Mouse (Mus musculus): ENCODE data around the gene Cdhr3.
"Not testable (repeated sequence)": the region's sequence is repeated elsewhere in the genome, so short reads cannot be mapped to it uniquely, and the experiment has no call there.

Cdhr3 gene

DNA sequence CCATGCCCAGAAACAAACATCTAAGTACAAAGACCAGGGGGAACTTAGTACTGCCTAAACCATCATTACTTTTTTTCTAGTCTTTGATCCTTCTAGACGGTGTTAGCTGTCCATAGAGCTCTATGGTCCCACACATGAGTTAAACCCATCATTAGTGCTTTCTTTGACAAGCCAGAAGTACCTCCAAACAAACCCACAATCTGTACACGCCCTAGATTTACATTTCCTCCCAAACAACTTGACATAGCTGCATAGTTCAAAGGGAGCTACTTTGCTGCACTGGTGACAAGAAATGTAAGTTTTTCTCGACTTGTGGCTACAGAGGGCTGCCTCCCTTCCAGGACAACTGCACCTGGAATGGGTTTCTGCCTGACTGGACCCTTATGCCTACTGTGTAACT lies 16.4 kb downstream of the Cdhr3 start:
- DNase-seq (ENCODE audit: low spot score), result no peak

DNA sequence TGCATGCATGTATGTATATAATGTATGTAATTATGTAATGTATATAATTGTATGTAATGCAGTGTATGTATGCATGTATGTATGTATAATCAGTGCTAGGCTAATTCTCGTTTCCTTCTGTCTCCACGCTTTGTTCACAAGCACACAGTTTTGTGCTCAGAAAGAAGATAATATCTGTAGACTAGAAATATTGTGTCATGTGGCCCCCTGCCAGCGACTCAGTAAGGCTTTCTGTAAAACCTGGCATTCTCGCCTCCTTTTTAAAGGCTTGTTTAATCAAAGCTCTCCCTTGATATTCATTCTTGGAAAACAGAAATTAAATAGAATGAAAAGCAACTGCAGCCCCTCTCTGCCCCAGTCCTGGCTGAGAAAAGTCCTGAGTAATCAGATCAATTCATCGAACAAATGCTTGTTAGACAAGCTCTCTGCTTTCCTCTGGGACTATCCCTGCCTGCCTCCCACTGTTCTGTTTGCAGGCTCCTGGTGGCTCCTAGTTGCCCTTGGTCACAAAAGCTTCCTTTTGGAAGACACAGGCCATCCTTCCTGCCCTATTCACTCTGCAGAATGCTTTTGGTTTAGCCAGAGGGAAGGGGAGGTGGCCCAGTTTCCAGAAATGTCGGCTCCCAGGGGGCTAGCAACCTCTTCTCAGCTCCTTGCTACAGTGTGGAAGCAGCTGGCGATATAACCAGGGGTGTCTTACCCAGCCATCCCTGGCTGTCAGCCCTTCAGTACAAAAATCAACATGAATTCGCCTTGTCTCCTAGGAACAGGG lies 20.6 kb downstream of the Cdhr3 start:
- peak; percentile 19 for DNase-seq (ENCODE audit: low spot score)

DNA sequence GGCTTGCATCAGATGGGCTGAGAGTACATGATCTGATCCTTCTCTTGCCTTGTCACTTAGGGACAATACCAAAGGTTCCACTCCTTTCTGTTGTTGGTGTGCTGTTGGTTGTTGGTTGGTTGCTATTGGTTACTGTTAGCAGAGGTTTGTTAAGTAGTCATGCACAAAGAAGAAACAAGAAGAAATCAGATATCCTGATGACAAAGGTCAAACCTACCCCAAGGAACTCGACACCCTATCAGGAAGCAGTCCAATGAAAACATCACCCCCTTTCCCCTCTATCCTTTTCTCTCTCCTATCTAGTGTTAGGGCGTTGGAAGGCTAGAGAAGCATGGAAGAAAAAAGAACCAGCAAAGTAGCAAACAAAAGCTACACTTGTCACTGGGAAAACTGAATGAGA lies 23.7 kb downstream of the Cdhr3 start:
- DNase-seq (ENCODE audit: low spot score), result no peak

DNA sequence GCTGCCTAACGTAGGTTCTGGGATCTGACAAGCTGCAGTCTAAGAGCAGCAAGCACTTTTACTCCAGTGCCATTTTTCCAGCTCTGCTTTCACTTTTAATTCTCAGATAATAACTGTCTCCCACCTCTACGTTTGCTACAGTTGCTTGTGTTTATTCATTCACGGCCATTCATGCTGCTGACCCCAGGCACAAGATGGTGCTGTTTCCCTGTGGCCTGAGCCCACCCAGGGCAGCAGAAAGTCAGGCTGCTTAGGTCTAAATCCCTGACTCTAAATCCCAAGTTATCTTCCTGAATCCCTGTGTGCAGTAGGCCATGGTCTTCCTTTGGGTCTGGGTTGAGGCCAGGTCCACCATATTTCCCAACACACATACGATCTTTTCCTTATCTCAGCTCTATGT lies 26.3 kb downstream of the Cdhr3 start:
- DNase-seq (ENCODE audit: low spot score), result no peak

DNA sequence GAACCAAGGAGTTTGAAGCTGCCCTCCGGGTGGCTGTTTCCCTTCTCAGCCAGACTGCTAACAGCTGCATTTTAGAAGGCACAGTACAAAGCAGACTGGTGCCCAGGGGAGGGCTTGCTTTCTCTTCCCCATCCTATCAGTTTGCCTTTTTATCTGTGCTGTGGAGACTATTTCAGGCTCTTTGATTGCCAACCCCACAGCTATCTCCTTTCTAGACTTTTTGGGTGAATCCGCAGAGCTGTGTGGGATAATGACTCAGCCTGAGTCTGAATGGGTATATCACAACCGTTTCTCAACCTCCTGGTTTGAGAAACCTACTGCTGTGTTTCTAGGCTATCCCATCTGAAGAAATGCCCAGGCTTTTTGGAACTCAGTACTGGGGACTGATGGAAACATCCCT lies 27.5 kb downstream of the Cdhr3 start:
- no peak for DNase-seq (ENCODE audit: low spot score)

DNA sequence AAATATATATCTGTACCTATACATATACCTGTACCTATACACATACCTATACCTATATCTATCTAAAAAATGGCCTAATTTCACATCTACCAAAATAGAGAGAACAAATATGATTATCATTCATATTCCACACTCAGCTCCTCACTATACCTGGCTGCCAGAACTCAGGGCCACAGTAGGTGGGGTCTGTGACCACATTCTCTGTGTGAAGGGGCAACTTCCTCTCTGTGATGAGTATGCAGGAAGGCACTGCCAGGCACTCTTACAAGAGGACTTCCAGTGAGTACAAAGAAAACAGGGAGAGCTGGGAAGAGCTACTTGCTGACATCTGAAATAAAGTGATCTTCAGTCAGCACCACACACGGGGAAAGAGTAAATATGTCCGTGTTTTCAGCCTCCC lies 28.4 kb downstream of the Cdhr3 start:
- no peak for DNase-seq (ENCODE audit: low spot score)

DNA sequence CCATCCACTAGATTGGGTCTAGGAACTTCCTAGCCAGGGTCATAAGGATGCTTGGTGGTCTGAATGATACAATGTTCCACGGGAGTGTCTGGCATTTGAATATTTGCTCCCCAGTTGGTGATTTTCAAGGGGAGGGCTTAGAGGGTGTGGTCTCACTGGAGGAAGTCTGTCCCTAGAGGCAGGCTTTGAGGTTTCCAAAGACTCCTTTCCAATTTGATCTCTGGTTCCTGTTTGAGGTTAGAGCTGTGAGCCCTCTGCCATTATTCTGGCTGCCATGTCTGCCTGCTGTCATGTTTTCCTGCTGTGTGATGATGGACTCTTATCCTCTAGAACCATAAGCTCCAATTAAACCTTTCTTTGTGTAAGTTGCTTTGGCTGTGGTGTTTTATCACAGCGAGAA lies 29.4 kb downstream of the Cdhr3 start:
- no peak for DNase-seq (ENCODE audit: low spot score)

DNA sequence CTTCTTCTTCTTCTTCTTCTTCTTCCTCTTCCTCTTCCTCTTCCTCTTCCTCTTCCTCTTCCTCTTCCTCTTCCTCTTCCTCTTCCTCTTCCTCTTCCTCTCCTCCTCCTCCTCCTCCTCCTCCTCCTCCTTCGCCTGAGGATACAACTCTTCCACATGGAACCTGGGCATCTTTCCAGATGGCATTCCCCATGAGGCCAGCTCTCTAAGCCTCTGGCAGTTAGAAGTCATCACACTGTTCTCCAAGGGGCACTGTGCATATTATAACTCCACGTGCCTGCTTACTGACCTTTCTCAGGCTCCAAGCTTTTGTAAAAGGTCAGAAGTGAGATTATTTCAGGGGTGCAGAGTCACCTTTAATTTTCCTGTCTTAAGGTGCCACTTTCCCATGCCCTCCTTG lies 30.3 kb downstream of the Cdhr3 start:
- not testable (repeated sequence) for DNase-seq (ENCODE audit: low spot score)

DNA sequence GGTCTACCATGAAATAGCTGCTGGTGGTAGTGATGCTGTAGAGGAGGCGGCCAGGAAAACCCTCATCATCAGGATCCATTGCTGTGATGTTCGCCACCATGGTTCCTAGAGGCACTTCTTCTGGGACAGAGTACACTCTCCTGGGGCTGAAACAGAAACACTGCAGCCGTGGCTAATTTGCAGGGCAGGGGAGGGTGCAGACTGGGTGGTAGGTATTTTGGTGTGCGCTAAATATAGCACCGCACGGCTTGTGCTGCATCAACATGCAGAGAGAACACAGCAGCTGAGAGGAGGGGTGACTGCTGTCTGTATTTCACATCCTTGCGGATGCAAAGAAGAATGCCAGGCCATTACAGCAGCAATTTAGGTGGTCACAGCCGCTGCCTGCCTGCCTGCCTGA lies 31.0 kb downstream of the Cdhr3 start:
- DNase-seq (ENCODE audit: low spot score), result no peak

DNA sequence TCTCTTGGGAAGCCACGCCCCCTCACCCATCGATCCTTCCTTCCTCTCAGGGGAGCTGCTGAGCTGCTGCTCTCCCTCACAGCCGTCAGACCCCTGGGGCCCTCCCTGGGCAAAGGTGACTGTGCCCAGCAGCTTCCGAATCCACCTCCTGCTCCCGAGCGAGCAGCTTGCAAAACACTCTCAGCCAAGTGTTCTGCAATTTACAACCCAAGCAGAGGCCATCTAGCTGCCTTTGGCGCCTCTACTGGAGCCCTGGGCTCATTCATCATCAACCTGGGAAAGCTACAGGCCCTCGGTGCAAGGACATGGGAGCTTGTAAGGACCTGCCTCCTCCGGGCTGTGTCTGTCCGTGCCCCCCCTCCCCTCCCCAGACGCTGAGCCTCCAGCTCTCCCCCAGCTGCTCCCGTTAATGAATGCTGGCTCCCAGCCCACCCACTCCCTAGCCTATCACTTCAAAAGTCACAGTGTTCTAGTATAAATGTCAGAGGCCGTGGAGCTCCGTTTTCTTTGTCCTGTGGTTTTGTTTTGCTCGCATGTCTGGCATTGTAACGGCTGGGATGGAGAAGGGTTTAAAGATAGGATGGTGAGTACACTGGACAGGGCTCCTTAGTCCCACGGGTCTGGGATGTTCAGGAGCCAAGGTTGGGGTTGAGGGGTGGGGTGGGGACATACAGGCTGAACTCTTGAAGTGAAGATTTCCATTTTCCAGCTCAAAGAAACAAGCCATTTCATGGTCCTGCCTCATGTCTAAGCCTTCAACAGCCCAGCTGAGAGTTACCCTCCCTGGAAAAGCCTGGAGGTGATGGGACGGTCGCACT lies 35.2 kb downstream of the Cdhr3 start:
- DNase-seq (ENCODE audit: low spot score), result no peak

DNA sequence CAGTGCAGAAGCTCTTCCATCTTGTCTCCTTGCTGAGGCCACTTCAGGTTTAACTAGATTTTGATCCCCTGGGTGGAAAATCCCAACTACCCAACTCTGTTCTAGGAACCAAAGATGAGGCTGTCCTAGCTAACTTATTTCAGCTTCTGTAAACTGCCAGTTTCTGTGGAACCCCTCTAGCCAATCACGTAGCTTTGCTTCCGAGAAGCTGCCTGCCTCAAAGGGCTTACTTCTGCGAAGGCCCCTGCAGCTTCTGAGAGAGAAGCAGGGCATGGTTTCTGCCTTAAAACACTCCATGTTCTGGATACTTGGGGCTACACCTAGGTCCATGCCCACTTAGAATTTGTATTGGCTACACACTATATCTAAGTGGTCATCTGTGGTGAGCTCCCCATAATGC lies 36.1 kb downstream of the Cdhr3 start:
- DNase-seq (ENCODE audit: low spot score), result no peak

DNA sequence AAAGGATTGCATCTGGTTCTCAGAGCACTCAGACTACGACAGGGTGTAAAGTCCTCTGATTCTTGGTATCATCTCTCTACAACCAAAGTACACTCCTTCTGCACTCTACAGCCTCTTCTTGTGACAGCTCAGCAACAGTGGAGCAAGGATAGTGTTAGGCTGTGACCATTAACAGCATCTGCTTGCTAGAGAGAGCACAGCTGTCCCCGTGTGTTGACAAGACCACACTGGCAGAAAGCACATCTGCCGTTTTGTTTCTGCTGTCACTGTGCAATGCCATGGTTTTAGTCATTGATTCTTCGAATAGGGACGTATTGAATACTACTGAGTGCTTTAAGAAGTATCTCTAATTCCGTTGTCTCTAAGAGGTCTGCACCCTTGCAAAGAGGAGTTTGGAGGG lies 36.6 kb downstream of the Cdhr3 start:
- no peak for DNase-seq (ENCODE audit: low spot score)

DNA sequence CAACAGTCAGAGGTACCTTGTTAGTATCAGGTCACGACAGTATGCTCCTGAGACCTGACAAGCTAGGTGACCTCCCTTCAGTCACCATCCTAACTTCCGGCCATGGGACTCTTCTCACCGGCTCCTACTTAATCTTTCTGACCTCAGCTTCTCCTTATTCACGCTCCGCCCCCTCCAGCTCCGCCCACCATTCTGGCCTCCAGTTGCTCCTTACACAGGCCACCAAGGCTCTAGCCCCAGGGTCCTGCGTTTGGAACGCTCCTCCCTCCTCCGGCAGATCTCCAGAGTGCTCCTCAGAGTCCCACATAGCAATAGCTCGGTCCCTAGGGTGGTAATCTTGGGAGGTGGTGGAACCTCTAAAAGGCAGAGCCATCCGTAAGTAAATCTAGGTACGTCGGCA lies 38.9 kb downstream of the Cdhr3 start:
- no peak for DNase-seq (ENCODE audit: low spot score)

DNA sequence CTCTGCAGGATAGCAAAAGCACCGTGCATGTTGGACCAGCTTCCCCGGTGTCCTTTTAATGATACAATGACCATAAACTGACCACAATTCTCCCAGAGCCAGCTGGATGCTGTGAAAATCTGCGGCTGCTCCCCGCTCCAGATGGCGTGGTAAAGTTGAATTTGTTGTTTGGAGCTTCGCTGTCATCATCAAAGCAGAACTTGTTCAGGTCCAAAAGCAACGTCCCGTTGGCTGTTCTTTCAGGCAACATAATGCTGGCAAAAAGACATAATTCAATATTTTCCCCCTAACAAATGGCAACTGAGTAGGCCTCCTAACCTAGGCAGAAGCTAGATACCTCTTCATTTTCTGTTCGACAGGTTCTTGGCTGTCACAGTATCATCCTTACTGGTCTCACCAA lies 39.4 kb downstream of the Cdhr3 start:
- DNase-seq (ENCODE audit: low spot score), result no peak

DNA sequence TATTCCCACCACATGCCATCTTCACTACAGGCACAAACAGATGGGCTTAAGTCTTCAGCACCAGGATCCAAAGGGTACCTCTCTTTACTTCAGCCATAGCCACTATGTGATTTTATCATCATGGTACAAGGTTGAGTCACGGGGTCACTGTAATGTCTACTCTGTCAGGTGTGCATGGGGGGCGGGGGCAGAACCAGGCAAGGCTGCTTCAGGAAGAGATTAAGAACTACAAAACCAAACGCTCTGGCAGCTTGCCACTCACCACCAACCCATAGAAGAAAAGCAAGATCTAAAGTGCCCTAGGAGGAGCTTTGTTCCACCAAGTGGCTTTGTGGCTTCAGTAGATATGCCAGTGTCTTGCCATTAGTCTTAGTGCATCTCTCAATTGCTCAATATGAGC lies 44.3 kb downstream of the Cdhr3 start:
- DNase-seq (ENCODE audit: low spot score), result no peak

DNA sequence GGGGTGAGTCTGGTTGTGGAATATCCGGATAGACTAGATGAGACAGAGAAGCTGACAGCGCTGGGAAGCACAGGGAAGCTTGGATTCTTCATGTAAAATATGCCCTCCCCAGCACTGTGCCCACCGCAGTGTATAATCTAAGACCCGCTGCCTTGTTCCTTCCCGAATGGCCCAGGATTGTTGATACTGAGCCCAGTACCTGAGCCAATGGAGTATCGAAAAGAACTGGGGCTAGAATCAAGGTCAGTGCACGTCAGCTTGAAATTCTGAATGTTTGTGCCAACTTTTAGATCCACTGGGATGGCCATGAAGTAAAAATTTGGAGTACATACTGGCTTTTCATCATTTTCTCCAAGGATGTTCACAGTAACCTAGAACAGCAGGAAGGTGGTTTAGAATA lies 46.2 kb downstream of the Cdhr3 start:
- no peak for DNase-seq (ENCODE audit: low spot score)

DNA sequence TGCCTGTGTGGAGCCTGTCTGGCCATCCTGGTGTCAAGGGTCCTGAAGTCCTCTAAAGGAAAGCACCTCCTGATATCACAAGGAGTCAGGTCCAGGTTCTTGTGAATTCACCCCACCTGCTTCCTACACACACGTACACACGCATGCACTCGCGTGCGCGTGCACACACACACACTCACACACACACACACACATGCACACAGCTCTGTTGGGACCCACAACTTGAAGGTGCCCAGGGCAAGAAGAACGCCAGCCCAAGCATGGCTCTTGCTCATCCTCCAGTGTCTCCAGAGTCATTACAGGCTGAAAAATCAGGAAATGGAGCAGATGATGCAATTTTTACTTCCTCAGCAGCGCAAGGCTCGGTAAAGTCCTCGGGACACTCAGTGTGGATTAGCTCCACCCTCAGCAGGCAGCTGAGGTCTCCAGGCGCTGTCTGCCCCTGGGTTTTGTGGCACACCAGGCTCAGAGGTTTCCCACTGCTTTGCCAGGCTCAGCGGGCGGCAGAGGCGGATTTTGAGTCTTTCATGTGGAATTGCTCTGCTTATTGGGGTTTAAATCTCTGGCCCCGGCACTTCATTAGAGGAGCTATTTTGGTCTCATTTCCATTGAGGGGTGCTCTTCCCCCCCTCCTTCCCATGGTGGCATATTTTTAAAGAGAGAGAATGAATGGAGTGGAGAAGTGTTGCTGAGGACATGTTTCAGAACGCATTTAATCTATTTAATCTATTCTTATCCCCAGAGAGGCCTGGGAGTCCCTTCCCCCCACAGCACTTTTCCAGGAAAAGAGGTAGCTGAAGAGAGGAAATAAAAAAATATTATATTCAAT lies 46.9 kb downstream of the Cdhr3 start:
- no peak for DNase-seq (ENCODE audit: low spot score)

DNA sequence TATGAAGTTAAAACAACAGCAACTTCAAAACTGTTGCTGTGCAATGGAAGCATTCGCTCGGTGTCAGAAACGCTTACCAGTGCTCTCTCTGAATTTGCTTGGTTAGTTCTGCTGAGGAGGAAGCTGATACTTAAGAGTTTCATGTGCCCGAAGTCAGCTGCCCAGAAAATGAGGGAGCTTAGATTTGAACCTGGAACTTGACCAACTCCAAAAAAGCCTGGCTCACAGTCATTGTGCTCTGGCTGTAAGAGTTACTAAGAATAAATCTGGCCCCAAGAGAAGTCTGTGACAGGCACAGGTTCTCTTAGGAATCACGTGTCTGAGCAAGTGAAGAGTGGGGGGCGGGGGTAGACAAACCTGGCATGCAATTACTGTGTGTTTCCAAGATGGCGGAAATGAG lies 51.2 kb downstream of the Cdhr3 start:
- DNase-seq (ENCODE audit: low spot score), result no peak

DNA sequence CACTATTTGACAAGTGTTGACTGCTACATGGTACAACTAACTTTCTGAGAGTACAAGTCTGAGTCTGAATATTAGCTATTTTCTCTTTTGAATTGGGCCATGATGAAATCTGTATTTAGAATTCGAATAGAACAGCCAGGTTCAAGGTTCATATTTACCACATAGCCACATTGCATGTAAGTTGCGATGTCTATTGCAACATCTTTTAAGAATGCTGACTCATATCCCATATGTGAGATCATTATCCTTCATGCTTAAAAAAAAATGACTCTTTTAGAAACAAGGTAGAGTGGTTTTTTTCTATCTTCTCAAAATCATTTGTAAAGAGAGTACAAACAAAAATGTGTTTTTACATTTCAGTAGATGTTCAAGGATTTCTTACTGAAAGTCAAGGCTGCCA lies 51.9 kb downstream of the Cdhr3 start:
- DNase-seq (ENCODE audit: low spot score), result no peak

DNA sequence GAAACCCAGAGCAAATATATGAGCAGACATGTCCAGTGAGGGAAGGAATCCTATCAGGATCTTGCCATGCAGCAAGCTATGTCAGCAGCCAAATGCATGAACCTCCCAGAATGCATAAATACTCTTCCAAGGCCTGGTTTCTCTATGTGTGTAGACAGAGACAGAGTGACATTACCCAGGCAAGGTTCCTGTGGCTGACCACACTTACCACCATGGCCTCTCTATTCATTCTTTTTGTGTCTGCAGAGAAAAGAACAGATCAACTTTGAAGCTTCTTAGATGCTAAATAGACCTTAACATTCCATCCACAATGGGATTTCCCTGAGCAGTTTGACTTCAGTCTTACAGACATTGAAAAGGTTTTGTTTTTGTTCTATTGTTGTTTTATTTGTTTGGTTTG lies 54.0 kb downstream of the Cdhr3 start:
- no peak for DNase-seq (ENCODE audit: low spot score)

DNA sequence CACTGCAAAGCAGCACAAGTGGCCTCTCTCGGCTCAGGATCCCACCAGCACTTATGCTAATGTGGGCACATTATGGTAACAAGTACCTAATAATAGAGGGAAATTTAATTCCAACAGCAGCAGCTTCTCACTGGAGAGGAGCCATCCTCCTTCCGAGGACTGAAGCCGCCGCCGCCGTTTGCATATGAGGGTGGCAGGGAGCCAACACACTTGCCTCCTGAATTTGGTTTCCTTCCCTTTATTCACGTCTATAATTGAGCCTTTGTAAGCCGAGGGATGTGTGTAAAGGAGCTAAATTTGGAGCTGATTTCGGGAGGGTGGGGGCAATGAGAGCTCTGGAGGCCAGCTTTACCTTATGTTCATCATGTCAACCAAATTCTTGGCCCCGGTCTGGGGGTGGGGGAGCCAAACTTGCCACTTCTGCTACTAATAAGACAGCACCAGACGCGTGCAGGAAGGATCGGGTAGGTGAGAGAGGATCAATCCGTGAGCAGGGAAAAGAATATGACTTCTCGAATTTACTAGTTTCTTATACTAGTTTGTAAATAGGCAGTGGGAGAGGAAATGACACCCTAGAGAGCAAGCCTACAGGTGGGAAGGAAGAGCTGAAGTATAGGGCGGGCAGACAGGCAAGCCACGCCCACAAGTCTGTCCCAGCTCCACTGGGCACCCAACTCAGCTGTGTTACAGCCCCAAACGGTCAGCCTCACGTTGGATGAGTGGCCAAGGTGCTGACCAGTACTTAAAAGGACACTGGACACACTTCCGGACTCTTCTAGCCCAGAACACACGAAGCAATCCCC lies 56.8 kb downstream of the Cdhr3 start:
- DNase-seq (ENCODE audit: low spot score), result no peak
